Mouse (Mus musculus) heart, adult 9 months (tissue): ENCODE data around the gene Phip.

ENCODE experiments used
- DNase-seq, 2 experiments: peaks; one replicate each; pipeline ENCODE4 v3.0.0; 2022; ENCODE audit warnings: low spot score in 2 of 2

Gene Phip

GRCm38 (mm10) chr9:82867698-82868097 is 107.6 kb downstream of the Phip start:
- DNase-seq: no peak

GRCm38 (mm10) chr9:82866121-82866520 is 109.2 kb downstream of the Phip start:
- DNase-seq: no peak

- no peak for DNase-seq
Observed at GRCm38 (mm10) chr9:82861775-82862430, 113.4 kb downstream of the Phip start.

- peak; percentile 19 to 34 for DNase-seq
Observed at GRCm38 (mm10) chr9:82861316-82861715, 114.0 kb downstream of the Phip start.

- DNase-seq: no peak
Observed at GRCm38 (mm10) chr9:82860805-82861204, 114.5 kb downstream of the Phip start.

- no peak for DNase-seq
Observed at GRCm38 (mm10) chr9:82856241-82856640, 119.1 kb downstream of the Phip start.

GRCm38 (mm10) chr9:82854973-82855614 is 120.2 kb downstream of the Phip start:
- no peak for DNase-seq

GRCm38 (mm10) chr9:82854040-82854439 is 121.3 kb downstream of the Phip start:
- no peak for DNase-seq

- no peak for DNase-seq
Observed at GRCm38 (mm10) chr9:82842671-82843070, 132.6 kb downstream of the Phip start.

GRCm38 (mm10) chr9:82835921-82836320 is 139.4 kb downstream of the Phip start:
- DNase-seq: no peak

GRCm38 (mm10) chr9:82831891-82832290 is 143.4 kb downstream of the Phip start:
- DNase-seq: no peak

GRCm38 (mm10) chr9:82829693-82830430 is 145.5 kb downstream of the Phip start:
- peak; percentile 81 to 84 for DNase-seq

- no peak for DNase-seq
Observed at GRCm38 (mm10) chr9:82829007-82829689, 146.2 kb downstream of the Phip start, which contains the start of gene Irak1bp1. TSS of gene Irak1bp1 (plus strand) at chr9:82829540.

- no peak for DNase-seq
Observed at GRCm38 (mm10) chr9:82826426-82826825, 148.9 kb downstream of the Phip start.
